Mouse (Mus musculus): Measurements from ENCODE around the gene Rps15. TPM values are rescaled to one million over a fixed set of nuclear protein-coding genes. Genes with fewer than 3 reads are reported as not detected.

Rps15 gene
- polyA plus RNA-seq, 1 experiment from 2014 or later = 460 TPM

GRCm38 (mm10) chr10:80250573-80250972 lies 41.7 kb upstream of the Rps15 start:
- no peak for ATAC-seq (ENCODE audit: low read depth)
- Histone ChIP-seq H3K27ac (ENCODE audit: low read length) (0 out of 2 replicates have a peak overlapping the region, but pooled peaks have one; percentile 6), H3K4me1 (ENCODE audit: control insufficient read depth, low read depth, low read length) (peaks cover 28% of the 10 kb centered on the region), H3K9ac (ENCODE audit: low read depth, low read length) (peak overlapping the region; percentile 91; the same call in 1 of the 2 replicates), H3K27me3 (ENCODE audit: control insufficient read depth, insufficient read depth, low read depth, low read length) (no peaks in the 10 kb centered on the region), H3K4me2 (ENCODE audit: low read depth, low read length) (peak overlapping the region; percentile 87), H3K36me3 (ENCODE audit: control insufficient read depth, insufficient read depth) (peaks cover 14% of the 10 kb centered on the region), H3K9me3 (replicated peaks; ENCODE audit: control insufficient read depth, low read length) (no peaks in the 10 kb centered on the region), H3K4me3 (ENCODE audit: low read depth, low read length) (peak overlapping the region; percentile 88)
- 82% methylated on average over 4 of the region's 4 CpGs for WGBS (ENCODE audit: insufficient replicate concordance)

DNA sequence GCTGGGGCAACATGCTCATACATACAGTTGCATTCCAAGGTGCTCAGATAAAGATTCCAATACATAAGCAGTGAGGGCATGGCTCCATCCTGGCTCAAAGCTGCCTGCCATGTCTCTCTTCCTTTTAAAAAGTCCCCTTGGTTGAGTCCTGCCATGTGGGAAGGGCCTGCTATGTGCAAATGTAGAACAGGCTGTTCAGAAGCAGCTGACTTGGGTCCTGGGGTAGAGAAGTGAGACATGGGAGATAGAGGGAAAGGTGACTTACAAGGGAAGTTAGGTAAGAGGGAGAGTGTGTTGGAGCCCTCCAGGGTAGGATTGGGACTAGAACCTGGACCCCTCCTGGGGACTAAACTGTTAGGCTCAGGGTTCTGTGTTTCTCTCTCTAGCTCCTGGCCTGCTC lies 40.2 kb upstream of the Rps15 start:
- Histone ChIP-seq H3K9ac (ENCODE audit: low read depth, low read length) (no peak overlapping the region), H3K27me3 (ENCODE audit: control insufficient read depth, insufficient read depth, low read depth, low read length) (no peaks in the 10 kb centered on the region), H3K36me3 (ENCODE audit: control insufficient read depth, insufficient read depth) (peaks cover 19% of the 10 kb centered on the region), H3K9me3 (replicated peaks; ENCODE audit: control insufficient read depth, low read length) (no peaks in the 10 kb centered on the region), H3K4me2 (ENCODE audit: low read depth, low read length) (no peak overlapping the region), H3K4me1 (ENCODE audit: control insufficient read depth, low read depth, low read length) (peaks cover 24% of the 10 kb centered on the region), H3K4me3 (ENCODE audit: low read depth, low read length) (no peak overlapping the region), H3K27ac (ENCODE audit: low read length) (no peak overlapping the region)
- no peak for ATAC-seq (ENCODE audit: low read depth)

DNA sequence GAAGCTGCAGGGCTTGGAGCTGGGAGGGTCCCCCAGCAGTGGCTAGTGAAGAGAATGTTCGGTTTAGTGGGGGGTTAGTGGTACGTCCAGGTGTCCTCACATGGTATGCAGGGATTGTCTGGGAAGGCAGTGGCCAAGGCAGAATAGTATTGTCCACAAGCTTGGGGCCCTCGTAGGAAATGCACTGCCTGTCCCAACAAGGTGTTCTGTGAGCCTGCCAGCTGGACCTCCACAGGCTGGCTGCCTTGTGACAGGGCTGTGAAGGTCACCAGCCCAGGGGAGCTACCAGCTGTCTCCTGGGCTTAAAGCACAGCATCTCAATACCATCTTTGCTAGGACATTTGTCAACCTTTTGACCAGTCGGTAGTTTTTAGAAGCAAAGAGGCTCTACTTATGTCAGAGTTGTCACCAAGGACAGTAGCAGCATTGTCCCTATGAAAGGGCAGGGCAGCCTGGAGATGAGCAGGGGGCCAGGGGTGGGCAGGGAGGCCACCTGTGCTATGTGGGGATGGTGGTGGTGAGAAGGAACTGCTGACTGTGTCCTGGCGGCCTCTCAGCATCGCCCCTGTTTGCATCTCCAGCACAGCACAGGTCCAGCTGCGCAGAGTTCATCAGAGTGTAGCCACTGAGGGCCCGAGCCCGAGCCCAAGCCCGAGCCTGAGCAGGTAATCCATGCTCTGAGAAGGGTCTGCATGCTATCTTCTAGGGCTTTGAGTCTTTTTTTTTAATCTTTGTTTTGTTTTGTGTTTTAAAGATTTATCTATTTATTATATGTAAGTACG lies 39.6 kb upstream of the Rps15 start:
- Histone ChIP-seq H3K36me3 (ENCODE audit: control insufficient read depth, insufficient read depth) (peaks cover 21% of the 10 kb centered on the region), H3K27me3 (ENCODE audit: control insufficient read depth, insufficient read depth, low read depth, low read length) (no peaks in the 10 kb centered on the region), H3K9me3 (replicated peaks; ENCODE audit: control insufficient read depth, low read length) (no peaks in the 10 kb centered on the region), H3K4me3 (ENCODE audit: low read depth, low read length) (no peak overlapping the region), H3K9ac (ENCODE audit: low read depth, low read length) (no peak overlapping the region; the same call in 1 of the 2 replicates), H3K4me2 (ENCODE audit: low read depth, low read length) (no peak overlapping the region), H3K27ac (ENCODE audit: low read length) (no peak overlapping the region), H3K4me1 (ENCODE audit: control insufficient read depth, low read depth, low read length) (peaks cover 22% of the 10 kb centered on the region)
- whole genome bisulfite sequencing (ENCODE audit: insufficient replicate concordance) = 78% methylated on average over 11 of the region's 11 CpGs
- no peak for ATAC-seq (ENCODE audit: low read depth)

DNA sequence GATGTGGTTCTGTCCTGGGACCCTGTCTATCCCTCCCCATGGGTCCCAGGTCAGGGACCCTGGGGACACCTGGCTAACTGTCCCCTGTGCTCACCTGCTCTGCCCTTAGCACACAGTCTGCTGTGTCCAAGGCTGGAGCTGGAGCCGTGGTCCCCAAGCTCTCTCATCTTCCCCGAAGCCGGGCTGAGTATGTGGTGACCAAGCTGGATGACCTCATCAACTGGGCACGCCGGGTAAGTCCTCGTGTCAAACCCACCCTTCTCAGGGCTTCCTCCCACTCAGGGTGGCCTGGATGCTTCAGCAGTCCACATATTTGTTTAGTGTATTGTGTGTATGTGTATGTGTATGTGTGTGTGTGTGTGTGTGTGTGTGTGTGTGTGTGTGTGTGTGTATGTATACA lies 38.7 kb upstream of the Rps15 start:
- 75% methylated on average over 6 of the region's 6 CpGs for WGBS (ENCODE audit: insufficient replicate concordance)
- Histone ChIP-seq H3K4me3 (ENCODE audit: low read depth, low read length) (no peak overlapping the region), H3K4me2 (ENCODE audit: low read depth, low read length) (no peak overlapping the region), H3K4me1 (ENCODE audit: control insufficient read depth, low read depth, low read length) (peaks cover 23% of the 10 kb centered on the region), H3K9ac (ENCODE audit: low read depth, low read length) (no peak overlapping the region), H3K9me3 (replicated peaks; ENCODE audit: control insufficient read depth, low read length) (no peaks in the 10 kb centered on the region), H3K27me3 (ENCODE audit: control insufficient read depth, insufficient read depth, low read depth, low read length) (no peaks in the 10 kb centered on the region), H3K36me3 (ENCODE audit: control insufficient read depth, insufficient read depth) (peaks cover 23% of the 10 kb centered on the region), H3K27ac (ENCODE audit: low read length) (no peak overlapping the region)
- ATAC-seq (ENCODE audit: low read depth) = no peak

DNA sequence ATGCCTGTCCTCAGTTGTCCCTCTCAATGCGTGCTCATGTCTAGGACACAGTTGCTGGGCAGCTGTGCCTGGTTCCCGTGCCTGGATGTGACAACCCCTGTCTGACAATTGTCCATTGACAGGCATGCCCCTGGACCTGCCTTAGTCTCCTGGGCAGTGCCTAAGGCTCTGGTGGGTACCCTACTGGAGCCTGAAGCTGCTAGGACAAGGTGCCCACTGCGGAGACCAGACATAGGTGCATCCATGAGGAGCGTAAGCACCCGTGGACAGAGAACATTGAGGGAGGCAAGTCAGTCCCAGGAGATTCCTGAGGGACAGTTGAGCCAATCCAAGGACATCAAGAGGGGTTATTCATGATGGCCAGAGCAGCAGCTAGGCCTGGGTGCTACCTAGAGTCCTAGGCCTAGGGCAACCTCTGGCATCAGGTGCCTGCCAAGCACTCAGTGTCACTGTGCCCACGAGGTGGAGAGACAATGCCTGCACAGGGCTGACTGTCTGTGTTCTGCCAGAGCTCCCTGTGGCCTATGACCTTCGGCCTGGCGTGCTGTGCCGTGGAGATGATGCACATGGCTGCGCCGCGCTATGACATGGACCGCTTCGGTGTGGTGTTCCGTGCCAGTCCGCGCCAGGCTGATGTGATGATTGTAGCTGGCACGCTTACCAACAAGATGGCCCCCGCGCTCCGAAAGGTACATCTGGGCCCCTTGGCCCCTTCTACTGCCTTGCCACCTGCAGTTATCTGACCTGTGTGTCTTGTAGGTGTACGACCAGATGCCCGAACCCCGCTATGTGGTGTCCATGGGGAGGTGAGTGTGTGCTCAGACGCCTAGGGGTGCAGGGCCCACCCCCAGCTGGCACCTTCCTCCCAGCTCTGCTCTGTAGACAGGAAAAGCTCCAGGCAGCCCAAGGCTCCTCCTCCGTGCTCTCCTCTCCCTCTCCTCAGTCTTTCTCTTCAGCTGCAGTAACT lies 37.6 kb upstream of the Rps15 start:
- Histone ChIP-seq H3K9me3 (replicated peaks; ENCODE audit: control insufficient read depth, low read length) (no peaks in the 10 kb centered on the region), H3K27me3 (ENCODE audit: control insufficient read depth, insufficient read depth, low read depth, low read length) (no peaks in the 10 kb centered on the region), H3K27ac (ENCODE audit: low read length) (no peak overlapping the region), H3K36me3 (ENCODE audit: control insufficient read depth, insufficient read depth) (peaks cover 25% of the 10 kb centered on the region), H3K4me3 (ENCODE audit: low read depth, low read length) (no peak overlapping the region), H3K4me2 (ENCODE audit: low read depth, low read length) (no peak overlapping the region), H3K9ac (ENCODE audit: low read depth, low read length) (no peak overlapping the region), H3K4me1 (ENCODE audit: control insufficient read depth, low read depth, low read length) (peaks cover 26% of the 10 kb centered on the region)
- ATAC-seq (ENCODE audit: low read depth) = no peak
- 89% methylated on average over 26 of the region's 26 CpGs for WGBS (ENCODE audit: insufficient replicate concordance)

DNA sequence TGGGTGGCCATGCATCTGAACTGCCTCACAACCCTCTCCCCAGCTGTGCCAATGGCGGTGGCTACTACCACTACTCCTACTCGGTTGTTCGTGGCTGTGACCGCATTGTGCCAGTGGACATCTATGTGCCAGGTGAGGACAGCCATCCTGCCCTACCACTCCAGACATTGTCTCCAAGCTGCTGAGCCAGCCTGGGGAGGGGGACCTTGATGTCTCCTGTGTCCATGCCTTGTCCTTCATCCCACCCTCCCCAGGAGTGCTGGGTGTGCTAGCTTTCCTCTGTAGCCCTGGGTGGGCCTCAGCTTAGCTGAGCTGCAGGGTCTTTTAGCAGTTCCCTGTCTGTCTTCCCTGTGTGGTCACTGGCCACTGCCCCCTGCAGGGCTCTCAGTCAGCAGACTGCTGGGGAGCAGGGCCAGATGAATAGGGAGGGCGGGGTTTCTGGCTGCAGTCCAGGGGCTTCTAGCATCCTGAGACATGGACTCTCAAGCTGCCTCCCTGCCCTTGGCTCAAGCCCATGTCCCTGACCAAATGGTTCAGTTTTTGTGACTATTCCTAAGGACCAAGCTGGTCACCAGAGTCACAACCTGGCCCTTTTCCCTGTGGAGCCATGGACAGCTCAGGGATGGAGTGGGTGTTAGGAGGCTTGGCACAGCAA lies 36.2 kb upstream of the Rps15 start:
- 80% methylated on average over 5 of the region's 5 CpGs for WGBS (ENCODE audit: insufficient replicate concordance)
- H3K9ac ChIP-seq (ENCODE audit: low read depth, low read length) = no peak overlapping the region

GRCm38 (mm10) chr10:80257936-80258335 lies 34.3 kb upstream of the Rps15 start:
- peaks cover 39% of the 10 kb centered on the region for H3K4me1 ChIP-seq (ENCODE audit: control insufficient read depth, low read depth, low read length)
- H3K4me3 ChIP-seq (ENCODE audit: low read depth, low read length) = no peak overlapping the region
- WGBS (ENCODE audit: insufficient replicate concordance) = 50% methylated on average over 2 of the region's 2 CpGs
- H3K9me3 ChIP-seq (replicated peaks; ENCODE audit: control insufficient read depth, low read length) = no peaks in the 10 kb centered on the region
- H3K4me2 ChIP-seq (ENCODE audit: low read depth, low read length) = no peak overlapping the region
- H3K36me3 ChIP-seq (ENCODE audit: control insufficient read depth, insufficient read depth) = peaks cover 25% of the 10 kb centered on the region
- no peak overlapping the region for H3K9ac ChIP-seq (ENCODE audit: low read depth, low read length)
- no peaks in the 10 kb centered on the region for H3K27me3 ChIP-seq (ENCODE audit: control insufficient read depth, insufficient read depth, low read depth, low read length)
- ATAC-seq (ENCODE audit: low read depth) = no peak
- H3K27ac ChIP-seq (ENCODE audit: low read length) = no peak overlapping the region

More for the DNA sequence above, 36.2 kb upstream of the Rps15 start:
- H3K27ac ChIP-seq (ENCODE audit: low read length) = no peak overlapping the region
- no peak for ATAC-seq (ENCODE audit: low read depth)
- H3K9me3 ChIP-seq (replicated peaks; ENCODE audit: control insufficient read depth, low read length) = no peaks in the 10 kb centered on the region
- no peak overlapping the region for H3K4me3 ChIP-seq (ENCODE audit: low read depth, low read length)
- H3K4me2 ChIP-seq (ENCODE audit: low read depth, low read length) = no peak overlapping the region
- peaks cover 25% of the 10 kb centered on the region for H3K4me1 ChIP-seq (ENCODE audit: control insufficient read depth, low read depth, low read length)
- peaks cover 25% of the 10 kb centered on the region for H3K36me3 ChIP-seq (ENCODE audit: control insufficient read depth, insufficient read depth)
- no peaks in the 10 kb centered on the region for H3K27me3 ChIP-seq (ENCODE audit: control insufficient read depth, insufficient read depth, low read depth, low read length)

DNA sequence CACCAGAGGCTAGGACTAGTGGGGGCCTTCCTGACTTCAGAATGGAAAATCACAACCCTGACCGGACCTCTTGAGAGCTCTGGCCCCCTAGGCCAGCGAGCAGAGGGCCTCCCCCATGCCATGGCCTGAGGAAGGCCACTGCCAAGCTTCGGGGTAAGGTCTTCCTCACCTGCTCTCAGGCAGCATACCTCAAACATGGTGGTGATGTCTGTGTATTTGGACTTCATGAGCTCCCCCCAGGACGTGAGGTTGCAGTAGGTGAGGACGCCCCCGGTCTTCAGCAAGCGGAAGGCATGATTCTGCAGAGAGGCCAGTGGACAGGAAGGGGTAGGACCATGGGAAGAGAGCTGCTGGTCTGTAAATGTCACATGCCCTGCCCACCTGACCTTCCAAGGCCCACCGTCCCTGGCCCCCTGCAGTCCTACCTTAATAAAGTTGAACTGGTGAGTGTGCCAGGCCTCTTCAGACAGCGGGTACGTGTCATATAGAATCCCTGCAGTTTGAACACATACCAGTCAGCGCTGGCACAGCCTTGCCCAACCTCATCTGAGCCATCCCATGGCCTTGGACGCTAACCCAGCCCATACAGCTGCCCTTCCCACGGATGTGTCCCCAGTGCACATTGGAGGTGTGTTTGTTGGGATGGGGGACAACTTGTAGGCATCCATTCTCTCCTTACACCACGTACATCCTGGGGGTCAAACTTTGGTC lies 33.3 kb upstream of the Rps15 start:
- H3K4me3 ChIP-seq (ENCODE audit: low read depth, low read length) = peak overlapping the region; percentile 64
- ATAC-seq (ENCODE audit: low read depth) = no peak
- H3K36me3 ChIP-seq (ENCODE audit: control insufficient read depth, insufficient read depth) = peaks cover 25% of the 10 kb centered on the region
- H3K4me2 ChIP-seq (ENCODE audit: low read depth, low read length) = peak overlapping the region; percentile 81
- peak overlapping the region; percentile 19; the same call in 1 of the 2 replicates for H3K9ac ChIP-seq (ENCODE audit: low read depth, low read length)
- H3K27me3 ChIP-seq (ENCODE audit: control insufficient read depth, insufficient read depth, low read depth, low read length) = no peaks in the 10 kb centered on the region
- H3K9me3 ChIP-seq (replicated peaks; ENCODE audit: control insufficient read depth, low read length) = no peaks in the 10 kb centered on the region
- 78% methylated on average over 14 of the region's 14 CpGs for WGBS (ENCODE audit: insufficient replicate concordance)
- peaks cover 43% of the 10 kb centered on the region for H3K4me1 ChIP-seq (ENCODE audit: control insufficient read depth, low read depth, low read length)
- H3K27ac ChIP-seq (ENCODE audit: low read length) = no peak overlapping the region
